Mouse (Mus musculus): ENCODE data around the gene Bahd1. TPM values are rescaled to one million over a fixed set of nuclear protein-coding genes. Genes with fewer than 3 reads are reported as not detected.

The Bahd1 gene
- polyA plus RNA-seq, 1 experiment from 2014 or later = 1.7 TPM

DNA sequence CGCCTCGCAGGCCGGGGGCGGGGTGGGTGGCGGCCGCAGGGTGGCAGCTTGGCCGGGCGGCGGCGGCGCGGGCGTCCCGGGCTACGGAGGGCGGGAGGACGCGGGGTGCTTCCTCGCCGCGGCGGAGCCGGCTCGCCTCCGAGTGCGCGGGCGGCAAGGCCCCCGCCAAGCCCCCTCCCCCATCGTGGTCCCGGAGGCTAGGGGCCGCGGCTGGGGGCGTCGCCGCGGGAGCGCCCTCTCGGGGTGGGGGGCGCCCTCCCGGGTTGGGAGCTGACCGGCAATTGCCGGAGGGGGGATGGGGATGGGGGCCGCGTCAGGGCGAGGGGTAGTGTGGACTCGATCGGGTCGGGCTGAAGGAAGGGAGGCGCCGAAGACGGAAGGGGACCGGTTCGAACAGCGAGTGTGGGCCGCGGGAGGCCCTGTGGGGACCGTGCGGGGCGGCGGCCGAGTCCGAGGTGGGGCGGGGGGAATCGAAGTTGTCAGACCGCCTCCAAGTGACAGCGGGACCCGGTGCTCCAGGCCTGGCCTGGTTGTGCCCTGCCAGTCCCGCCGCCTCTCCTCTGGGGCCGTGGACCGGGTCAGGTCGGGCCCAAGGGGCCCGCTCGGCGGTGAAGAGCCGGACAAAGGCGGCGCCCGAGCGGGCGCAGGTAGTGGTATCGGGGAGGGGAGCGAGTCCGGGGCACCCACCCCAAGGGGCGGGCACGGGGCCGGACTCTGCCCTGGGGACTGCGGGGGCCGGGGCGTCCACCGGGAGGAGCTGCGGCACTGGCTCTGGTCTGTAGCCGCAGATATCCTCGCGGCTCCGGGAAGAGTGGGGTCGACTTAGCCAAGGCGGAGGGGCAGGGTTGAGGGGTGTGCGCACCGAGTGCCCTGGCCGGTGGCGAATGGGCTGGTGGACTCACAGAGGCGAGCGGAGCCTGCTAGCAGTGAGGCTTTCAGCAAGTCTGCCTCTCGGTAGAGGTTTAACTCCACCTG is 2.2 kb downstream of the Bahd1 start:
- Histone ChIP-seq H3K27ac (ENCODE audit: low read depth, low read length) (peak overlapping the region; percentile 93), H3K27me3 (replicated peaks; ENCODE audit: control insufficient read depth, insufficient read depth, low read length) (peaks cover 35% of the 10 kb centered on the region), H3K9ac (ENCODE audit: low read depth, low read length) (peak overlapping the region; percentile 92), H3K4me3 (ENCODE audit: low read depth, low read length) (peak overlapping the region; percentile 97), H3K4me2 (peak overlapping the region; percentile 100), H3K4me1 (replicated peaks; ENCODE audit: control insufficient read depth, insufficient read depth, low read length) (peaks cover 52% of the 10 kb centered on the region), H3K36me3 (ENCODE audit: control insufficient read depth, insufficient read depth, low read length) (no peaks in the 10 kb centered on the region), H3K9me3 (ENCODE audit: control insufficient read depth, low read length) (no peaks in the 10 kb centered on the region)
- under 1% methylated on average over 91 of the region's 106 CpGs for WGBS
- ATAC-seq (replicated peaks; ENCODE audit: low FRiP score) (peak; percentile 36), DNase-seq (ENCODE audit: low spot score) (peak; percentile 74)

DNA sequence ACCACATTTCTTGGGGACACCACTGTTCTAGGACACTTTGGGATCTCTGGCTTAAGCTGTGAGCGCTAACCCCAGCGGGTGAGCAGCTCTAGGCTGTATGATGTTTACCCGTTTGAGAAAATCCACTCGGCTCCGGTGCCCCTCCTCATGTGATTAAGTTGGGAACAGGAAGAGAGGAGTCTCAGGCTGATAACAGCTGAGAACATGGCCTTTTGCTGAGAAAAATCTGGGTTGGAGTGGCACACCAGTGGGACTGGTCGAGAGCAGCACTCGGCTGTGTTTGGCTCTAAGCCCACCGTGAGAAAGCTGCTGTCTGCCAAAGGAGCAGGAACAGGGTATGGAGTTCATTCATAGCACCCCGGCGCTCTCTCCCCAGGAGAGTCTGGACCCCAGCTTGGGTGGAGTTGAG is 3.2 kb downstream of the Bahd1 start:
- H3K4me3 ChIP-seq (ENCODE audit: low read depth, low read length) = peak overlapping the region; percentile 97
- H3K9me3 ChIP-seq (ENCODE audit: control insufficient read depth, low read length) = no peaks in the 10 kb centered on the region
- DNase-seq (ENCODE audit: low spot score) = no peak
- peak overlapping the region; percentile 100 for H3K4me2 ChIP-seq
- 21% methylated on average over 10 of the region's 10 CpGs for WGBS
- ATAC-seq (replicated peaks; ENCODE audit: low FRiP score) = no peak
- H3K27me3 ChIP-seq (replicated peaks; ENCODE audit: control insufficient read depth, insufficient read depth, low read length) = peaks cover 25% of the 10 kb centered on the region
- peak overlapping the region; percentile 12; the same call in 1 of the 2 replicates for H3K9ac ChIP-seq (ENCODE audit: low read depth, low read length)
- H3K4me1 ChIP-seq (replicated peaks; ENCODE audit: control insufficient read depth, insufficient read depth, low read length) = peaks cover 47% of the 10 kb centered on the region
- no peaks in the 10 kb centered on the region for H3K36me3 ChIP-seq (ENCODE audit: control insufficient read depth, insufficient read depth, low read length)
- H3K27ac ChIP-seq (ENCODE audit: low read depth, low read length) = no peak overlapping the region; the same call in 1 of the 2 replicates

DNA sequence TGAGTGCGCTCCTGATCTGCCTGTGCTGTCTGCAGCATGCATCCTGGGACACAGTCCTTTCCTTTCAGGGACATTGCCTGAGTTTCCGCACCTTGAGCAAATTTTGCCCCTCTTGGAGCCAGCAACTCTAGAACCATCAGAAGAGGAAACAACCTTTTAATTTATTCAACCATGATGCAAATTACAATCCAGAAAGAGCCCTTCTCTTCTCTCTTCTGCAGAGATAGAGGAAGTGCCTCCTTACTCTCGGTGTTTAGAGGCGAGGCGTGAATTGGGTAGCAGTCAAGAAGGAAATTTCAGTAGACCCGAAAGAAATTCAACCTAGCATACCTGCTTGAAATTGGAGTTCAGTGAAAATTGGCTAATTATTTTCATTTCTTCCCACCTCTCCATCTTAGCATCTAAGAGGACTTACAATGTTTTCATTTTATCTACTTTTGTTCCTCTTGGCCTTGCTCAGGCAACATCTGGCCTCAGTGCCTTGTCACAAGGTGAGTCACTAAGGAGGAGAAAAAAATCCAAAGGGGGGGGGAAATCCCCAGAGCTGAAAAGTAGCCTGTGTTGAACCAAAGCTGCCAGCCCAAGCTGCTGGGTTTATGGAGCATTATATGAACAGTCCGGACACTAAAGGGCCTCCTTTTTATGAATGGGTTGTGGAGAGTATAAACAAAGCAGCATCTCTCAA is 5.4 kb downstream of the Bahd1 start:
- Histone ChIP-seq H3K4me2 (no peak overlapping the region), H3K36me3 (ENCODE audit: control insufficient read depth, insufficient read depth, low read length) (no peaks in the 10 kb centered on the region), H3K4me3 (ENCODE audit: low read depth, low read length) (no peak overlapping the region), H3K4me1 (replicated peaks; ENCODE audit: control insufficient read depth, insufficient read depth, low read length) (peaks cover 47% of the 10 kb centered on the region), H3K9ac (ENCODE audit: low read depth, low read length) (no peak overlapping the region), H3K27ac (ENCODE audit: low read depth, low read length) (no peak overlapping the region), H3K27me3 (replicated peaks; ENCODE audit: control insufficient read depth, insufficient read depth, low read length) (peaks cover 3% of the 10 kb centered on the region), H3K9me3 (ENCODE audit: control insufficient read depth, low read length) (no peaks in the 10 kb centered on the region)
- WGBS = 71% methylated on average over 7 of the region's 7 CpGs
- no peak for DNase-seq (ENCODE audit: low spot score)
- no peak for ATAC-seq (replicated peaks; ENCODE audit: low FRiP score)

DNA sequence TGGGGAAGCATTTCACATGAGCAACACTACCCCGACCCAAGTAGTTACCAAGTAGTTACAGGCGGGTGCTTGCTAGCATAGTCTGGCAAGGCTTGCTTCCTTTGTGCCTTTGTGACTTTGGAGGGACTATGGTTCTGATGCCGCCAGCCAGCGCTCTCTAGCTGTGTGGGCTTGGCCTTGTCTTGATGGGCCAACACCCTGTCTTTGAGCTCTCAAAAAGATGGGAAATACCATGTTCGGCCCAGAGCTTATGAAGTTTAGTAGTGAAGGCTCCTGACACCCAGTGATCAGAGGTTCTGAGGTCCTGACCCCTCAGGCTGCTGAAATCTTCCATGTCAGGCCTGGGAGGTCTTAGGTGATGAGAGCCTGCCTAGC is 5.9 kb downstream of the Bahd1 start:
- no peak for ATAC-seq (replicated peaks; ENCODE audit: low FRiP score)
- peaks cover 46% of the 10 kb centered on the region for H3K4me1 ChIP-seq (replicated peaks; ENCODE audit: control insufficient read depth, insufficient read depth, low read length)

DNA sequence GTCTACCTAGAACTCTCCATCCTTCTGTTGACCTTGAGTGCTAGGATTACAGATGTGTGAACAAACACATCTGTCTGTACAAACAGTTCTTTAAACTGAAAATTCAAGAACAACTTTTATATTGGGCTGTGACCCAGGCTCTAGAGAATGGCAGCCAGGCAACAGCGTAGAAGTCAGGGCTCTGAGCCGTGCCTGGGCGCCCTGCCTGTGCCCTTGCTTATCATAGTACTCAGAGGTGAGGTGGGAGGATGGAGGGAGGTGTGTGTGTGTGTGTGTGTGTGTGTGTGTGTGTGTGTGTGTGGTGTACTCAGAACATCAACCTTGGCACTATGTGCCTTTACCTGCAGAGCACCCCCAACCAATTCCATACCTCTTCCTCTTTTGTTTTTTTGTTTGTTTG is 7.6 kb downstream of the Bahd1 start:
- Histone ChIP-seq H3K4me1 (replicated peaks; ENCODE audit: control insufficient read depth, insufficient read depth, low read length) (peaks cover 46% of the 10 kb centered on the region), H3K9ac (ENCODE audit: low read depth, low read length) (no peak overlapping the region), H3K4me2 (no peak overlapping the region), H3K27ac (ENCODE audit: low read depth, low read length) (no peak overlapping the region), H3K36me3 (ENCODE audit: control insufficient read depth, insufficient read depth, low read length) (no peaks in the 10 kb centered on the region), H3K27me3 (replicated peaks; ENCODE audit: control insufficient read depth, insufficient read depth, low read length) (no peaks in the 10 kb centered on the region), H3K4me3 (ENCODE audit: low read depth, low read length) (no peak overlapping the region), H3K9me3 (ENCODE audit: control insufficient read depth, low read length) (no peaks in the 10 kb centered on the region)
- DNase-seq (ENCODE audit: low spot score) (no peak), ATAC-seq (replicated peaks; ENCODE audit: low FRiP score) (no peak)
- WGBS = 85% methylated on average over 3 of the region's 3 CpGs

More for the DNA sequence above, 5.9 kb downstream of the Bahd1 start:
- Histone ChIP-seq H3K9ac (ENCODE audit: low read depth, low read length) (no peak overlapping the region), H3K27ac (ENCODE audit: low read depth, low read length) (no peak overlapping the region), H3K27me3 (replicated peaks; ENCODE audit: control insufficient read depth, insufficient read depth, low read length) (no peaks in the 10 kb centered on the region), H3K4me2 (no peak overlapping the region), H3K36me3 (ENCODE audit: control insufficient read depth, insufficient read depth, low read length) (no peaks in the 10 kb centered on the region), H3K9me3 (ENCODE audit: control insufficient read depth, low read length) (no peaks in the 10 kb centered on the region), H3K4me3 (ENCODE audit: low read depth, low read length) (no peak overlapping the region)
- 86% methylated on average over 5 of the region's 5 CpGs for WGBS
- no peak for DNase-seq (ENCODE audit: low spot score)

DNA sequence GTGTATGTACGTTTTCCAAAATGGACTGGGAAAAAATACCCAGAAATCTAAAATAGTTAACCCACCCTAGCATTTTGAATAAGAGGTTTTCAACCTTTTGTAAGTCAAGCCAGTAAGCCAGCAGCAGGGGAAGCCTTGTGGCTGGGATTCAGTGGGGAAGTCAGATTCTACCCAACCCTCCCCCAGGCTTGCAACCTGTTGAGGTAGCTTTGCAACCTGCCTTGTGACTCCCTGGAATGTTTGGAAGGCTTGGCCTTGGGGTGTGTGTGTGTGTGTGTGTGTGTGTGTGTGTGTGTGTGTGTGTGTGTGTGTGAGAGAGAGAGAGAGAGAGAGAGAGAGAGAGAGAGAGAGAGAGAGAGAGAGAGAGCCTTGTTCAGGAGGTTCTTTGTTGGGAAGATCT is 9.0 kb downstream of the Bahd1 start:
- Histone ChIP-seq H3K9ac (ENCODE audit: low read depth, low read length) (no peak overlapping the region), H3K9me3 (ENCODE audit: control insufficient read depth, low read length) (no peaks in the 10 kb centered on the region), H3K4me2 (no peak overlapping the region), H3K4me1 (replicated peaks; ENCODE audit: control insufficient read depth, insufficient read depth, low read length) (peaks cover 41% of the 10 kb centered on the region), H3K27me3 (replicated peaks; ENCODE audit: control insufficient read depth, insufficient read depth, low read length) (no peaks in the 10 kb centered on the region), H3K36me3 (ENCODE audit: control insufficient read depth, insufficient read depth, low read length) (no peaks in the 10 kb centered on the region), H3K4me3 (ENCODE audit: low read depth, low read length) (no peak overlapping the region), H3K27ac (ENCODE audit: low read depth, low read length) (no peak overlapping the region)
- WGBS = 57% methylated on average over 1 of the region's 1 CpGs
- ATAC-seq (replicated peaks; ENCODE audit: low FRiP score) = no peak
- no peak for DNase-seq (ENCODE audit: low spot score)

DNA sequence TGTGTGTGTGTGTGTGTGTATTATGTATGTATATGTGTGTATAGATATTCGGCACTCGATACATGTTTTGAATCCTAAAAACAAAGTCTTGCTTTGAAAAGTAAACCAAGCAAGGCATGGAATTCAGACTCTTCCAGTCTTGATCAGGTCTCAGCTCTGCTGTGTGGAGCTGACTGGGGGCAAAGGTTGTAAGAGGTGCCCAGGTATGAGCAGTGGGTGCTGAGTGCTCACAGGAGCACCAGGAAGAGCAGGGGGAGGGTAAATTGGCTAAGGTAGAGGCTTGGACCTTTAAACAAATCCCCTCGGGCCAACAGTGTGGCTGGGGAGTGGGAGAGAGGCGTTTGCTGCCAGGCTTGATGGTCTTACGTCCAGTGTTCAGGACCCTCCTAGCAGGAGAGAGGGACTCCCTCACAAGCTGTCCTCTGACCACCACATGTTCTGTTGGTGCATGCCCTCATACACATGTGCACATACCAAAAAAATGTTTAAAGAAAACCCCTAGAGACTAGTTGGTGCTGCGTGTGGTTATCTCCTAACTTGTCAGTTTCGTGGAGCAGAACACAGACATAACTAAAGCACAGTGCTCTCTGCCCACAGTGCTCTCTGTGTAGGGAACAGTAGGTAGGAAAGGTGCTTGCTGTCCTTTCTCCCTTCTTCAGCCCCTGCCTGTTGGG is 10.6 kb downstream of the Bahd1 start:
- H3K9ac ChIP-seq (ENCODE audit: low read depth, low read length) = no peak overlapping the region
- DNase-seq (ENCODE audit: low spot score) = no peak
- H3K4me2 ChIP-seq = no peak overlapping the region
- 69% methylated on average over 7 of the region's 7 CpGs for WGBS
- H3K27me3 ChIP-seq (replicated peaks; ENCODE audit: control insufficient read depth, insufficient read depth, low read length) = no peaks in the 10 kb centered on the region
- no peak overlapping the region for H3K4me3 ChIP-seq (ENCODE audit: low read depth, low read length)
- H3K27ac ChIP-seq (ENCODE audit: low read depth, low read length) = no peak overlapping the region
- H3K36me3 ChIP-seq (ENCODE audit: control insufficient read depth, insufficient read depth, low read length) = no peaks in the 10 kb centered on the region
- ATAC-seq (replicated peaks; ENCODE audit: low FRiP score) = no peak
- H3K9me3 ChIP-seq (ENCODE audit: control insufficient read depth, low read length) = no peaks in the 10 kb centered on the region
- H3K4me1 ChIP-seq (replicated peaks; ENCODE audit: control insufficient read depth, insufficient read depth, low read length) = peaks cover 29% of the 10 kb centered on the region

DNA sequence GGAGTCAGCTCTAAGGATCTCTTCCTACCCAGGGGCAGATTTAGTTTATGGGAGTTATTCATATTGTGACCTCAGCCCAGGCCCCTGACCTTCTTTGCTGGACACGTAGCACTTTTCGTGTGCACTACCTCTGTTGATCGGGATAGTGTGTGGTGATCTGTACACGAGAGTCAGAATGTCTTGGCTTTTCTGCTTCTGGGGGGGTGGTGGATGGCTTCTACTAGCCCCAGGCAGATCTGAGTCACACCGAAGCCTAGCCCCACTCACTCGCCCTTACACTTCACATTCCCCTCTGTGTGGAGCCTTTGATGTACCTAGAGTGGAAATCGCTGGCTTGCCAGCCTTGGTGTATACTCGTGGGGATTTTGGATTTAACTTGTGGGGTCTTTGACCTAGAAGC is 12.5 kb downstream of the Bahd1 start:
- H3K9me3 ChIP-seq (ENCODE audit: control insufficient read depth, low read length) = no peaks in the 10 kb centered on the region
- WGBS = 76% methylated on average over 8 of the region's 8 CpGs
- ATAC-seq (replicated peaks; ENCODE audit: low FRiP score) (no peak), DNase-seq (ENCODE audit: low spot score) (no peak)
- peaks cover 23% of the 10 kb centered on the region for H3K4me1 ChIP-seq (replicated peaks; ENCODE audit: control insufficient read depth, insufficient read depth, low read length)
- no peak overlapping the region for H3K4me3 ChIP-seq (ENCODE audit: low read depth, low read length)
- no peak overlapping the region for H3K27ac ChIP-seq (ENCODE audit: low read depth, low read length)
- H3K4me2 ChIP-seq = no peak overlapping the region
- no peak overlapping the region for H3K9ac ChIP-seq (ENCODE audit: low read depth, low read length)
- no peaks in the 10 kb centered on the region for H3K27me3 ChIP-seq (replicated peaks; ENCODE audit: control insufficient read depth, insufficient read depth, low read length)
- H3K36me3 ChIP-seq (ENCODE audit: control insufficient read depth, insufficient read depth, low read length) = 0 out of 2 replicates have a peak, but pooled peaks cover 3% of the 10 kb centered on the region

Data from liver, embryonic 11.5 days (tissue).